Comparison of ENCODE assay signal across 9 mouse cellular contexts in the genomic region with DNA sequence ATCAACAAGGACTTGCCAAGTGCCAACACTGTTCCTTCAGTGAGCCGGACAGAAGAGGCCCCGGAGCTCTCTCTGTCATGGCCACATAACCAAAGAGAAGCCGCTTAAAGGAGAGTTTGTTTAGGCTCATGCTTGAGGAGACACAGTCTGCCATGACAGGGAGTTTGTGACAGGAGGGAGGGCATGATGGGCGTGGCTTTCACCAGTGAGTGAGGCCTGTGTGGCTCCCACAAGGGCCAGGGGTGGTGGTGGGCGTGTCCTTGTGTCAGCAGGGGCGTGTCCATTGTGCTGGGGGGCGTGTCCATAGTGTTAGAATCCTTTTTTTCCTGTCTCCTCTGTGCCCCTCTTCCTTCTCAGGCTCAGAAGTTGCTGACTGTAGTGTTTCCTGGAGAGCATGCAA.
DNase-seq lines count a peak whose midpoint lies in the region; ATAC-seq and TF ChIP-seq lines count a peak whose summit lies in the region.
"Had no signal": no experiment of that assay in that cellular context is flagged by ENCODE, and none has a peak within 500 bp of the region (broad histone marks: within the 10 kb centered on the region; RNA-seq: fewer than 3 reads in every experiment).

No protein-coding gene starts in this region.

- no peaks in the 10 kb centered on the region for H3K27me3 ChIP-seq in intestine, postnatal 0 days (replicated peaks; ENCODE audit: control insufficient read depth, insufficient read depth, low read length)

- no peak overlapping the region for H3K27ac ChIP-seq in intestine, postnatal 0 days (ENCODE audit: low read depth, low read length)

- peak; percentile 41 for DNase-seq in lung, postnatal 10 days
- DNase-seq in lung, adult 18-20 months: no peak
- peak; percentile 68 for DNase-seq in thymus, postnatal 14 days
- no peak for DNase-seq in testis, postnatal 14 days (ENCODE audit: low spot score)
- no peak for DNase-seq in cerebellum, adult 18-20 months
- DNase-seq in spleen, adult 12 weeks (ENCODE audit: low spot score): no peak
- DNase-seq: adrenal gland, adult 2 months had no signal

- WGBS in intestine, postnatal 0 days: 61% methylated on average over 7 of the region's 7 CpGs

- H3K4me2 ChIP-seq in intestine, postnatal 0 days (replicated peaks; ENCODE audit: low read depth): no peak overlapping the region

- TF ChIP-seq CTCF in intestine, postnatal 0 days (IDR thresholded peaks at IDR 0.05; ENCODE audit: low read depth): no peak

- ATAC-seq in common myeloid progenitor, adult 5-6 weeks (replicated peaks; ENCODE audit: low read depth, poor library complexity, severe bottlenecking): peak; percentile 65
- ATAC-seq in intestine, postnatal 0 days: peak; percentile 36; the same call in 1 of the 2 replicates

- no peaks in the 10 kb centered on the region for H3K4me1 ChIP-seq in intestine, postnatal 0 days (replicated peaks; ENCODE audit: control insufficient read depth, insufficient read depth, low read length)

- no peak overlapping the region for H3K4me3 ChIP-seq in intestine, postnatal 0 days (ENCODE audit: low read depth, low read length)

- H3K36me3 ChIP-seq in intestine, postnatal 0 days (ENCODE audit: control insufficient read depth, insufficient read depth): no peaks in the 10 kb centered on the region

- H3K9ac ChIP-seq in intestine, postnatal 0 days (ENCODE audit: low read depth, low read length): no peak overlapping the region

- no peaks in the 10 kb centered on the region for H3K9me3 ChIP-seq in intestine, postnatal 0 days (ENCODE audit: control insufficient read depth)

Comparison
In these comparisons a context has a peak if more than half of its experiments do, and no peak if none do; other contexts are left out.
1. DNase-seq: peak in lung, postnatal 10 days (single experiment) and thymus, postnatal 14 days (single experiment); none in lung, adult 18-20 months (0 of 2), testis, postnatal 14 days (single experiment), cerebellum, adult 18-20 months (0 of 2) and spleen, adult 12 weeks (single experiment).